Mouse (Mus musculus) liver, adult 2 months (tissue): ENCODE results near the gene Ago1.

ENCODE experiments used
- CTCF ChIP-seq: fragments of 200-500 bp; IDR thresholded peaks from 2 replicates; pipeline ENCODE4 v1.5.1; 2011; ENCODE audit warnings: low read depth, low read length, control low read depth
- POLR2A ChIP-seq: fragments of 200-500 bp; IDR thresholded peaks from 2 replicates; pipeline ENCODE4 v1.6.1; 2011; ENCODE audit warnings: low read length, control low read depth; ENCODE audit not compliant: insufficient read depth; ENCODE audit errors: extremely low read depth

DNA sequence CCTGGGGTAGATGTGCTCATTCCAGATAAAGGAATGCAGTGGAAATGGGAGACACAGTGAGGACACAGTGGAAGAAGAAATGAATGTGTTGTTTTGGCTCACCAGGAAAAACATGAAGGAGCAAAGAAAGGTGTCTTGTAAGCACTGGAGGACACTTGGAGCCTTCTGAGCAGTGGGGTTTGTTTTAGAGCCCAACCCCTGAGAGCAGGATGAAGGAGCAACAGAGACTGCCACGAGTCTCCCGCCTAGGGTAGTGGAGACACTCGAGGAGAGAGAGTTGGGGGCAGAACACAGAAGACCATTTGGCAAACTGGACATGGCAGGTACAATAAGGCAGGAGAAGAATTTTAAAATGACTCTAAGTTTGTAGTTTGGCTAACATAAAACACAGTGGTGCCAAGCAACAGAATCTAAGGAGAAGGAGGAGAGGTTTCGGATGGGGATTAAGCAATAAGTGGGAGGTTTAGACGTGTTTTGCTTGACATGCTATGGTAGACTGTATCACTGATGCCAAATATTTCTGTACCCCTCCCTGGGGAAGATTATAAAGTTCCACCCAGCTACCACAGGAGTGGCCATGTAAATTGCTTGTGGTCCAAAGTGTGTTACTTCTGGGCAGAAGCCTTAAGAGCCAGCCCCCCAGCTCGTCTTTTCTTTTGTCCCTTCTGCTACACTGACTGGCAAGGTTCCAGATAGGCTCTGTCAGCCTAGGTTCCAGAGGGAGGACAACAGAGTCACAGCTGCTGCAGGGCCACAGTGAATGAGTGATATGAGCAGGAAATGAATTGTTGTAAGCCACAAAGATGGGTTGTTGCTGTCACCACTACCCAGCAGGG is 34.0 kb upstream of the Ago1 start:
- TF ChIP-seq CTCF (no peak), POLR2A (no peak)
